Mouse (Mus musculus) heart, adult 2 months (tissue): Measurements from ENCODE around the gene Pard3.

ENCODE experiments used
- CTCF ChIP-seq: fragments of 200-600 bp; IDR thresholded peaks from 2 replicates; pipeline ENCODE4 v1.8.1; 2022; ENCODE audit warnings: antibody characterized with exemption, mild to moderate bottlenecking, moderate library complexity
- EP300 ChIP-seq: fragments of 200-500 bp; IDR thresholded peaks from 2 replicates; pipeline ENCODE4 v1.6.1; 2011; ENCODE audit warnings: low read depth, low read length, control low read depth; ENCODE audit not compliant: insufficient read depth
- POLR2A ChIP-seq: fragments of 200-500 bp; IDR thresholded peaks from 2 replicates; pipeline ENCODE4 v1.6.1; 2011; ENCODE audit warnings: mild to moderate bottlenecking, low read depth, low read length, control low read depth; ENCODE audit not compliant: insufficient read depth

DNA sequence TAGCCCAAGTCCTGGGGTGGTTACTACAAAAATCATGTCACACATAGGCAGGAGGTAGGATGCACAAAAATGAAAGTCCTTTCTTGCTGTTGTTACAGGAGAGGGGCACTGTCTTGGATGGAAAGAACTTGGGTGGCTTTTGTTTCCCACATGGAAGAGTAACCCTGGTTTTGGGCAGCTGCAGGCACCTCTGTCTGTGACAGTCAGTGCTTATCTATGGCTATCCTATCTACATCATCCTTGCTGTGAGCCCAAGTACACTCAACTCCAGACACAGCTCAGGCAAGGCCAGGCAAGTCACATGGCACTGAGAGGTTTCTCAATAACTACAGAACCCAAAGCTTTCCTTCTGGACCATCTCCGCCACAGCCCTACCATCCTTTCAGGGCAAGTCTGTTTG is 506.8 kb downstream of the Pard3 start:
- no peak for TF ChIP-seq POLR2A
- no peak for TF ChIP-seq EP300
- no peak for TF ChIP-seq CTCF
